In the genomic region with DNA sequence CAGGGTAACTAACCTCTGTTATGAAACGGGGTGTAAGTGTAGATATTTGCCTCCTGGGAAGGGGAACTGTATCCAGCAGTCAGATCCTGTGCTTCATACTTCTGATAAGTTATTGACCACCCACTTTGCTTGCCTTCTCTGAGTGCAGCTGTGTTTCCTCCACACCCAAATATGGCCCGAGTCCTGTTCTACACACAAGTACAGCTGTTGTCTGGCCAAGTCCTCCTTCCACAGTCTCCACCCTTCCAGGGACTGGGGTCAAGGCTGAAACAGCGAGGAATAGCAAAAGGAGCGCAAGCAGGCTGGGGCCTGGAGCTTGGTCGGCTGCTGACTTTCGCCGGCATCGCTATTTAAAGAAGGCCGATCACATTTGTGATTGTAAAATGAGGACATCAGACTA, we compare ENCODE assay signal across 9 mouse cellular contexts. TPM values are rescaled to one million over a fixed set of nuclear protein-coding genes. Genes with fewer than 3 reads are reported as not detected.
A peak's percentile ranks its signal among the peaks of the same experiment; 100 is the strongest.
DNase-seq lines count a peak whose midpoint lies in the region; ATAC-seq lines count a peak whose summit lies in the region.
"Had no signal": no experiment of that assay in that cellular context is flagged by ENCODE, and none has a peak within 500 bp of the region (broad histone marks: within the 10 kb centered on the region; RNA-seq: fewer than 3 reads in every experiment).

No protein-coding gene starts in this region.

- DNase-seq in adrenal gland, postnatal 14 days: peak; percentile 22
- DNase-seq in adrenal gland, postnatal 25 days: no peak
- DNase-seq in urinary bladder, postnatal 25 days (ENCODE audit: low spot score): peak; percentile 17
- DNase-seq in urinary bladder, postnatal 10 days (ENCODE audit: low spot score): no peak
- DNase-seq in lung, postnatal 25 days (ENCODE audit: low spot score): peak; percentile 31
- no peak for DNase-seq in left cerebral cortex, adult 18-20 months (ENCODE audit: low spot score in 2 of 2)
- no peak for DNase-seq in left cerebral cortex, postnatal 4 days
- DNase-seq: cerebellum, postnatal 36 days had no signal

- no peak for ATAC-seq in activated CD4-positive, CD25-positive, alpha-beta regulatory T cell, adult 4 months

- intact Hi-C loops in left cerebral cortex, postnatal 4 days (cut with DNase I): loop anchor here (10.0 kb wide), 1 partner anchor 75 kb away; a partner anchor contains a TSS

RNA-seq across cellular contexts. Expression of a gene that starts 37.3 kb away (rescaled TPM):
- total RNA-seq in adrenal gland, postnatal 14 days (2021): 30.0 and 31.1 TPM in 2 replicates
- total RNA-seq in adrenal gland, postnatal 25 days (2021): 32.2 and 47.7 TPM in 2 replicates
- total RNA-seq in left cerebral cortex, adult 18-20 months (2021): 10 to 100 TPM; 24.5 to 25.8 TPM
- 10 to 100 TPM; 36.4 to 38.2 TPM for total RNA-seq in left cerebral cortex, postnatal 4 days (2021)
- 10 to 100 TPM; 41.5 to 43.7 TPM for polyA plus RNA-seq in activated CD4-positive, CD25-positive, alpha-beta regulatory T cell, adult 4 months (2017; shearing (Covaris generic))

Comparison
In these comparisons a context has a peak if more than half of its experiments do, and no peak if none do; other contexts are left out.
1. DNase-seq: peak in adrenal gland, postnatal 14 days (single experiment), urinary bladder, postnatal 25 days (single experiment) and lung, postnatal 25 days (single experiment); none in adrenal gland, postnatal 25 days (single experiment), urinary bladder, postnatal 10 days (single experiment), left cerebral cortex, adult 18-20 months (0 of 2) and left cerebral cortex, postnatal 4 days (single experiment).